ENCODE assay signal across 8 mouse cellular contexts in genomic region chr15:100635851-100636645, GRCm38 (mm10). TPM values are rescaled to one million over a fixed set of nuclear protein-coding genes. Genes with fewer than 3 reads are reported as not detected.
DNase-seq lines count a peak whose midpoint lies in the region; ATAC-seq and TF ChIP-seq lines count a peak whose summit lies in the region.

No protein-coding gene starts in this region.

- H3K27ac ChIP-seq in spleen, adult 2 months (ENCODE audit: insufficient read depth, low read length), result peak overlapping the region; percentile 27; the same call in 1 of the 2 replicates
- peak overlapping the region; percentile 67 for H3K27ac ChIP-seq in limb, embryonic 15.5 days
- H3K27ac ChIP-seq in stomach, embryonic 16.5 days (ENCODE audit: low read length), result peak overlapping the region; percentile 83

- no peak for TF ChIP-seq CTCF in spleen, adult 2 months (IDR thresholded peaks at IDR 0.05; ENCODE audit: extremely low read depth, insufficient read depth, insufficient read length, insufficient replicate concordance)

- ATAC-seq in limb, embryonic 15.5 days (ENCODE audit: insufficient number of reproducible peaks, low FRiP score, low TSS enrichment, low read depth), result no peak
- no peak for ATAC-seq in stomach, embryonic 16.5 days (ENCODE audit: insufficient read depth, low FRiP score)

- H3K36me3 ChIP-seq in spleen, adult 2 months (ENCODE audit: control insufficient read depth, insufficient read depth, low read length), result peaks cover 5% of the 10 kb centered on the region; the same call in 1 of the 2 replicates
- H3K36me3 ChIP-seq in limb, embryonic 15.5 days, result no peaks in the 10 kb centered on the region
- H3K36me3 ChIP-seq in stomach, embryonic 16.5 days (ENCODE audit: control insufficient read depth, insufficient read depth, low read length), result no peaks in the 10 kb centered on the region

- peak overlapping the region; percentile 99 for H3K4me2 ChIP-seq in limb, embryonic 15.5 days
- H3K4me2 ChIP-seq in stomach, embryonic 16.5 days (ENCODE audit: low read depth, low read length), result peak overlapping the region; percentile 87

- peak overlapping the region; percentile 63 for H3K4me3 ChIP-seq in spleen, adult 2 months (ENCODE audit: extremely low read depth, insufficient read depth, insufficient read length)
- peak overlapping the region; percentile 59 for H3K4me3 ChIP-seq in limb, embryonic 15.5 days
- H3K4me3 ChIP-seq in stomach, embryonic 16.5 days (replicated peaks; ENCODE audit: low read length), result peak overlapping the region; percentile 61

- peaks cover 19% of the 10 kb centered on the region for H3K4me1 ChIP-seq in spleen, adult 2 months (ENCODE audit: control insufficient read depth, insufficient read depth, insufficient read length)
- peaks cover 23% of the 10 kb centered on the region for H3K4me1 ChIP-seq in limb, embryonic 15.5 days
- peaks cover 20% of the 10 kb centered on the region for H3K4me1 ChIP-seq in stomach, embryonic 16.5 days (ENCODE audit: control insufficient read depth, insufficient read depth, low read length)

- WGBS in spleen, adult 2 months, result 11% methylated on average over 30 of the region's 38 CpGs
- WGBS in limb, embryonic 15.5 days, result 3% methylated on average over 38 of the region's 38 CpGs
- 3% methylated on average over 38 of the region's 38 CpGs for WGBS in stomach, embryonic 16.5 days

- DNase-seq in embryo, embryonic 9.5 days (ENCODE audit: extremely low spot score), result peak; percentile 27
- no peak for DNase-seq in embryo, embryonic 11 days
- DNase-seq in spleen, adult 2 months (ENCODE audit: low read depth in 1 of 2, low spot score in 2 of 2), result no peak
- DNase-seq in spleen, postnatal 36 days (ENCODE audit: low spot score in 2 of 2), result no peak
- no peak for DNase-seq in B cell, adult 2 months
- no peak for DNase-seq in urinary bladder, postnatal 10 days (ENCODE audit: low spot score)

- H3K9me3 ChIP-seq in limb, embryonic 15.5 days, result no peaks in the 10 kb centered on the region
- no peaks in the 10 kb centered on the region for H3K9me3 ChIP-seq in stomach, embryonic 16.5 days (replicated peaks; ENCODE audit: control insufficient read depth, low read length)

- H3K27me3 ChIP-seq in spleen, adult 2 months (ENCODE audit: control insufficient read depth, insufficient read depth, low read length), result 0 out of 2 replicates have a peak, but pooled peaks cover 5% of the 10 kb centered on the region
- peaks cover 46% of the 10 kb centered on the region for H3K27me3 ChIP-seq in limb, embryonic 15.5 days
- peaks cover 30% of the 10 kb centered on the region for H3K27me3 ChIP-seq in stomach, embryonic 16.5 days (ENCODE audit: control insufficient read depth, insufficient read depth, low read length)

- TF ChIP-seq POLR2A in spleen, adult 2 months (IDR thresholded peaks at IDR 0.05; ENCODE audit: low read depth, low read length), result no peak

- peak overlapping the region; percentile 45; the same call in 1 of the 2 replicates for H3K9ac ChIP-seq in limb, embryonic 15.5 days
- H3K9ac ChIP-seq in stomach, embryonic 16.5 days (ENCODE audit: low read length), result peak overlapping the region; percentile 78

RNA-seq across cellular contexts. Expression of gene Smagp, which starts 0.7 kb away (rescaled TPM):
- 29.2 and 33.1 TPM in 2 replicates for polyA plus RNA-seq in spleen, adult 2 months (2012; rRNA removed)
- 34.8 and 36.6 TPM in 2 replicates for polyA plus RNA-seq in limb, embryonic 15.5 days (2015; fragmentation: Nextera tagmentation; extraction: Ambion mirVana)
- 40.6 and 51.8 TPM in 2 replicates for polyA plus RNA-seq in stomach, embryonic 16.5 days (2015; fragmentation: Nextera tagmentation; extraction: Ambion mirVana)

RNA-seq across cellular contexts. Expression of gene Dazap2, which starts 20.9 kb away (rescaled TPM):
- 612 and 971 TPM in 2 replicates for polyA plus RNA-seq in spleen, adult 2 months (2012; rRNA removed)
- 166 and 185 TPM in 2 replicates for polyA plus RNA-seq in limb, embryonic 15.5 days (2015; fragmentation: Nextera tagmentation; extraction: Ambion mirVana)
- 194 and 213 TPM in 2 replicates for polyA plus RNA-seq in stomach, embryonic 16.5 days (2015; fragmentation: Nextera tagmentation; extraction: Ambion mirVana)

RNA-seq across cellular contexts. Expression of gene Bin2, which starts 33.3 kb away (rescaled TPM):
- 101 TPM in 2 replicates for polyA plus RNA-seq in spleen, adult 2 months (2012; rRNA removed)
- polyA plus RNA-seq in limb, embryonic 15.5 days (2015; fragmentation: Nextera tagmentation; extraction: Ambion mirVana), result 4.8 and 4.9 TPM in 2 replicates
- 6.0 and 6.3 TPM in 2 replicates for polyA plus RNA-seq in stomach, embryonic 16.5 days (2015; fragmentation: Nextera tagmentation; extraction: Ambion mirVana)

RNA-seq across cellular contexts. Expression of gene Pou6f1, which starts 36.3 kb away (rescaled TPM):
- 31.8 and 38.4 TPM in 2 replicates for polyA plus RNA-seq in spleen, adult 2 months (2012; rRNA removed)
- polyA plus RNA-seq in limb, embryonic 15.5 days (2015; fragmentation: Nextera tagmentation; extraction: Ambion mirVana), result 4.9 and 7.4 TPM in 2 replicates
- 3.5 and 5.3 TPM in 2 replicates for polyA plus RNA-seq in stomach, embryonic 16.5 days (2015; fragmentation: Nextera tagmentation; extraction: Ambion mirVana)

RNA-seq across cellular contexts. Expression of gene Cela1, which starts 51.7 kb away (rescaled TPM):
- 5,688 and 5,726 TPM in 2 replicates for polyA plus RNA-seq in spleen, adult 2 months (2012; rRNA removed)
- polyA plus RNA-seq in limb, embryonic 15.5 days (2015; fragmentation: Nextera tagmentation; extraction: Ambion mirVana), result 4.2 and 6.3 TPM in 2 replicates
- 250 and 388 TPM in 2 replicates for polyA plus RNA-seq in stomach, embryonic 16.5 days (2015; fragmentation: Nextera tagmentation; extraction: Ambion mirVana)

Comparison
In these comparisons a context has a peak if more than half of its experiments do, and no peak if none do; other contexts are left out.
1. H3K27ac ChIP-seq: peak in every context shown above with its lines; median percentile 83 in stomach, embryonic 16.5 days; 67 in limb, embryonic 15.5 days; 27 in spleen, adult 2 months.
2. RNA of gene Bin2, which starts 33.3 kb away (polyA plus RNA-seq): 101 TPM in spleen, adult 2 months; 6.0 to 6.3 TPM in stomach, embryonic 16.5 days and 4.8 to 4.9 TPM in limb, embryonic 15.5 days; every median in the first group is over 10 times any median in the second.
3. Peak in every context shown above with its lines, with median percentiles within 50 percentile points of each other: H3K4me3 ChIP-seq.